Mouse (Mus musculus) monocyte, adult 2 months (primary cell): ENCODE results near the gene Olfr827.

ENCODE experiments used
- DNase-seq, 2 experiments: peaks; one replicate each; pipeline ENCODE4 v3.0.0; 2022; ENCODE audit warnings: low spot score in 2 of 2, low read depth in 1 of 2

The Olfr827 gene

GRCm38 (mm10) chr10:130214303-130214702 lies at the start of gene Olfr827:
Olfr827 (minus strand) TSS chr10:130214403.
- DNase-seq, result no peak

GRCm38 (mm10) chr10:130263203-130263602 lies 49.0 kb upstream of the Olfr827 start:
- DNase-seq, result no peak

DNA sequence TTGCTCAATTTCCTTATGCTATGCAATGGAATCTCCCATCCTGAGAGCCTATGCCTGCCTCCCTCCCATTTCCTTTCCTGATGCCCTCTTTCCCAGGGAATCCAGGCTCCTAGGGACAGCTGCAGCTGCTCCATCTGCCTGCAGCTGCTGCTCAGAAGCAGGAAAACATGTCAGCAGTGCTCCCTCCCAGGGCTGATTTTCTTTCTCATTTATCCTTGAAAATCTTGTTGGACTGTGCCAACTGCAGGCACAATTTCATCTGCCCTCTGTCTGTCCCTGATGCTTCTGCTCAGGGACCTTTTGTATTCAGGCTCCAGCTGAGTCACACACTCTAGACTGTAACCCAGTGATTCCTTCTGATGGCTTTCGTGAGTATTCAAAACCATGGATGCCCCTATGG lies 45.3 kb upstream of the Olfr827 start:
- no peak for DNase-seq

- DNase-seq, result no peak
These were observed 30.1 kb upstream of the Olfr827 start for GRCm38 (mm10) chr10:130244271-130244670.

DNA sequence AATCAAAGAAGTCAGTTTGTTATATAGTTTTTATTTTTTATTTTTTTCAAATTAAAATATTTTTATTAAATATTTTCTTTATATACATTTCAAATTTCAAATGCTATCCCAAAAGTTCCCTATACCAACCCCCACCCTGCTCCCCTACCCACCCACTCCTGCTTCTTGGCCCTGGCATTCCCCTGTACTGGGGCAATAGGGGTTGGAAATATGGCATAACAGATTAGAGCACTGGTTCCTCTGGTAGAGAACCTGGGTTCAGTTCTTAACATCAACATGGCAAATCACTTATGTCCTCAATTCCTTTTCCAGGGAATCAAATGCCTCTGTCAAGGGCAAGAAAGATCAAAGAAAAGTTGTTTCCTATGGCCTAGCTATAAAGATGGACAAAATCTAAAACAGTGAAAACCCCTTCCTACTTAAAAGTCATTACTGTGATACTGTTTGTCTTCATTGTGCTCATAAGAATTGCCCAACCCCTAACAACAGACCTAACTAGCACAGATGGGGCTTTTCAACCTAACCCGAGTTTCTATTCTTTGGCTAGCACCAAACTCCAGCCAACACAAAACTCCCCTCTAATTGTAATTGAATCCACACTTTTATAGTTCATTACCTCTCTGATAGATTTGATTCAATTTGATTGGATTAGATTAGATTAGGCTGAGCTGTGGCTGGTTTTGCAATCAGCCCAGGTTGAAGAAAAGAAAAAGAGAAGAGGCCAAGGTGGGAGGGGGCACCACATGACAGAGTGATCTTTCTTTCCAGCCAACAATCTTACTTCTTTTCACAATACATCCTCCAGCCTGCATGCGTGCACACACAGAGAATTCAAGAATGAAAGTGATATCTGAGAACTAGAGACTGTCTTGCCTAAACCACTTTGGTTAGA lies 24.4 kb upstream of the Olfr827 start:
- no peak for DNase-seq

GRCm38 (mm10) chr10:130234576-130234975 lies 20.4 kb upstream of the Olfr827 start:
- no peak for DNase-seq

DNA sequence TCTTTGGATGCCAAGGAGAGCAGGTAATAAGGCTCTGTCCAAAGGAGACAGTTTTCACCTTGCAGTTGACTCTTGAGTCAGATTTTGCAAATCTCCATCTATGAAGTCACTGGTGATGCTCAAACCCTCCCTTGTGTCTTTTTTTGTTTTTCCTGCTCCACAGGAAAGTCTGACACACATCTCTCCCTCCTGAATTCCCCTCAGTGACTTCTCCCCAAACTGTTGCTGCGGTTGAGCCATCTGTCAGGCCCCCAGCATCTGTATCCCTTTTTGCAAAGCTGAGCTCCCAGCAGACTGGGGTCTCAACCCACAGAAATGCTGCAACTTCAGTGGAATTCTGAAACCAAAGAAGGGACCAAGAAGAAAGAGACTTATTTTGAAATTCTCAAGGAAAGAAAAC lies 17.9 kb upstream of the Olfr827 start:
- DNase-seq, result no peak

- DNase-seq, result no peak
These were observed 15.4 kb upstream of the Olfr827 start for GRCm38 (mm10) chr10:130229584-130229983.

GRCm38 (mm10) chr10:130228246-130228645 lies 14.0 kb upstream of the Olfr827 start:
- DNase-seq, result no peak

- no peak for DNase-seq
These were observed 10.8 kb upstream of the Olfr827 start for GRCm38 (mm10) chr10:130225034-130225433.

DNA sequence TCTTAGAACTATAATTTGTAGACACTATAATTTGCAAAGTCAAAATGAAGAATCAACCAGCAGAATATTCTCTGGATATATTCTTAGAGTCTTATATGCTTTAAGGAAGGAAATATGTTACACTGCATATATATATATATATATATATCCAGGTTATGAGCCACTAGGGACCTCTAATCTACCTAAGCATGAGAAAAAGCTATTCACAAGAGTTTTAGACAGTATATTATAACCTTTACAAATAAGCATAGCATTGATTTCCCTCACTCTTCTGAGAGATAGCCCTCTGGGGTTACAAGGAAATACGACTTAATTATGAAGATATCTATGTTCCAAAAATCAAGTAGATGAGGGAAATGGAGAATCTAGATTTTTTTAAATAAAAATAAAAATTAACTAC lies 30.1 kb downstream of the Olfr827 start, which contains the start of gene Olfr826:
Gene Olfr826 (minus strand): TSS at position 101 of the 400 bp plus-strand sequence.
- no peak for DNase-seq

- DNase-seq, result no peak
These were observed 47.5 kb downstream of the Olfr827 start, which contains the start of gene Olfr825 for GRCm38 (mm10) chr10:130166666-130167065. Olfr825 (minus strand) TSS chr10:130166766.

GRCm38 (mm10) chr10:130165196-130165595 lies 49.0 kb downstream of the Olfr827 start:
- DNase-seq, result no peak
